Mouse (Mus musculus) embryonic fibroblast, embryonic 13.5 days (primary cell): Measurements from ENCODE around the gene Otx2.

Experiments
- CTCF ChIP-seq: IDR thresholded peaks from 2 replicates; pipeline ENCODE4 v1.5.1; 2011; ENCODE audit warnings: mild to moderate bottlenecking, control low read depth, low read length, moderate library complexity, borderline replicate concordance; ENCODE audit not compliant: insufficient read depth
- POLR2A ChIP-seq: IDR thresholded peaks from 2 replicates; pipeline ENCODE4 v1.6.1; 2011; ENCODE audit warnings: low read depth, mild to moderate bottlenecking, control low read depth, low read length, moderate library complexity

DNA sequence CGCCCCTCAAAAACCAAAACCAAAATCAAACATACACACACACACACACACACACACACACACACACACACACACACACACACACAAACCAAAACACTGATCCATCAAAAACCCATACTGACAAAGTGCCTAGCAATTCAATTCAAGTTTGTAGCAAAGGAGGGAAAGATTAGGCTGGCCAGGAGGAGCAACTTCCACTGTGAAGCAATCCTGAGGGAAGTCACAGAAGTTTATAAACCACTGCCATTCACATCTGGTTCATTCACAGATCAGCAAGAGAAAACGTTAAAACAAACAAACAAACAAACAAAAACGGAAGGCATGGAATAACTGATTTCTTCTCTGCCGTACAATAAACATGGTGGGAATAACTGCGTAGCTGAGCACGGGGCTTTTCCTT is 16.4 kb downstream of the Otx2 start:
- TF ChIP-seq CTCF = no peak
- TF ChIP-seq POLR2A = no peak
